Mouse (Mus musculus): ENCODE measurements at regions not wholly inside any gene's neighbourhood (a gene's known extent, or its start where the extent isn't known, plus 50 kb on each side); places are given as distances from the start of the nearest gene placed in this dataset.
A peak's percentile ranks its signal among the peaks of the same experiment; 100 is the strongest.

GRCm38 (mm10) chr9:120867861-120868260 lies 61.2 kb upstream of the Ctnnb1 start:
- DNase-seq: no peak

DNA sequence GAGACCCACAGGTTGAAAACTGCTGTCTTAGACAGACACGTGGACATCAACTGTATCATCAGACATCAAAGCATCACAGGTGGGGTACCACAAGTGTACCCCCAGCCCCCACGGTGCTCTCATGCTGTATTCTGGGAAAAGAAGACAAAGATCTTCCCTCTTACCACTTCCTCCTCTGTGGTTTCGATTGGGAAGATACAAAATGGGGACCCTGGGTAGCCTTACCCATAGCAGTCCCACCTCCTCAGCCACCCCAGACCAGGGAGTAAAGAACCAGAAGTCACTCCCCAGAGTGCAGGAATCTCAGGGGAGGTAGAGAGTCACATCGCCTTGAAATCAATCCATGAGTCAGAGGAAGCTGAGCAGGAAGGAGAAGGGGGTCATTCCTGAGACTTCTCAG lies 60.7 kb upstream of the Ctnnb1 start:
- peak; percentile 5 for DNase-seq

GRCm38 (mm10) chr9:120869432-120870081 lies 59.5 kb upstream of the Ctnnb1 start:
- DNase-seq: no peak

DNA sequence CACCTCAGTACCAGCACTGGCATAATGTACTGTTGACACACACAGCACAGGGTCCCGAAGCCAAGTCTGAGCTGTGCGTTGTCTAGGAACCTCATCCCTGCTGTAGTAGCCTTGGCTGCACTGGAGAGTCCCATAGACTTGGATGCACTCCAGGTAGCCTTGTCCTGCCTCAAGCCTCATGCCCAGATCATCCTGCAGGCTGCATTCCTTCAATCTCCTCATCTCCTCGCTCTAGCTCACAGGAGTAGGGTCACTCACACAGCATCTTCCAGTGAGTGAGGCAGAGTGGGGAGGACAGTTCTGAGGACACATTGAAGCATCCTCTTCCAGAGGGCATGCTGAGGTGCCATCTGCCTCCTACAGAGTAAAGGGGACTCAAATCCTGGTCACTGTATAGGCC lies 55.7 kb upstream of the Ctnnb1 start:
- no peak for DNase-seq

DNA sequence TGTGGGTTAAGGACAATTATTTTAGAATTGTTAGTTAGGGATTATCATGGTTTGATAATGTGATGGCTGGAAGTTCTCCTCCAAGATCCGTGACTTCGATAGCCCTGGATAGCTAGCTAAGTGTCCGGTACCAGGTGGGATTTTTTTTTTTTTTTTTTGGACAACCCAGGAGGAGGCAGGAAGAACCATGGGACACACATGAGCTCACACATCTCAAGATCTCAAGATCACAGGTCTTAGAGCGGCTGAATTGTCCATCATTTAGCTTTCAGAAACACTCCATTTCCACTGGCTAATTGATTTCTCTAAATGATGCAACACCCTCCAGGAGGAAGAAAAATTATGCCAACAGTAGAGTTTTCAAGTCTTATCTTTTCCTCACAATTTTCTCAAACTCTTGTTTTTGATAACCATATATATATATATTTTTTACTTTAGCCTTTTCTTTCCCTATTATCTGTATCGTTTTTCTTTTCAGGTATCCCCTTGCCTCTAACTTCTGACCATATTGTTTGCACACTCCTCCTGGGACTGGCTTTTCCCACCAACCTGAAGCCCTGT lies 54.5 kb upstream of the Ctnnb1 start:
- DNase-seq: no peak

- no peak for DNase-seq
Measured at GRCm38 (mm10) chr9:120877101-120877500, 51.9 kb upstream of the Ctnnb1 start.

All from thymus, postnatal 14 days (tissue).